1 mouse cellular context compared by ENCODE assay signal in the genomic region with DNA sequence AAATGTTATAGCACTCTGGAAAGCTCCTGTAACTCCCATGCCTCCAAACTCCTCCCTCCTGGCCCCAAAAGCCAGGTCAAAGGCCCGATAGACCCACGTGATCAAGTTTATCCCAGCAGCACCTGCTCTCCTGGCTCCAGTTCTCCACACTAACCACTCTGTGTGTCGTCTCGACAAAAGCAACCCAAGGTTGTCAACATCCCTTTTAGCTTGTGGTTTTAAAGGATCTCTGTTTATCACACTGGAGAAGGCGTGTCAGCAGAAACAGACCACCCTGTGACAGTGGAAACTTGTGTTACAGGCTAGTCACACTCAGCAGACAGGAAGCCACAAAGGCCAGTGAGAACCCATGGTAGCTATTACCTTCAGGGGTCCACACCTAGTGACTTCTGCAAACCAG.
TF ChIP-seq lines count a peak whose summit lies in the region.

No protein-coding gene starts in this region.

TF ChIP-seq in MEL, 35 proteins besides CTCF, POLR2A, EP300 and RAD21 (continued from another document):
- no peak for TF ChIP-seq MAFK (IDR thresholded peaks at IDR 0.05; ENCODE audit: borderline replicate concordance, low read depth, low read length)
- no peak for TF ChIP-seq NRF1 (IDR thresholded peaks at IDR 0.05; ENCODE audit: insufficient read depth, low read depth, low read length, poor library complexity, severe bottlenecking)
- TF ChIP-seq NELFE (IDR thresholded peaks at IDR 0.05; ENCODE audit: low read depth, low read length): no peak
- TF ChIP-seq CHD1 (IDR thresholded peaks at IDR 0.05; ENCODE audit: low read depth, low read length): no peak
- TF ChIP-seq TCF12 (IDR thresholded peaks at IDR 0.05; ENCODE audit: low read depth, low read length): 0 out of 2 replicates have a peak, but pooled peaks have one; percentile 8
